Mouse (Mus musculus) spleen, adult 2 months (tissue): ENCODE results near the gene Fam171a2. TPM values are rescaled to one million over a fixed set of nuclear protein-coding genes. Genes with fewer than 3 reads are reported as not detected.

Experiments
- DNase-seq, 2 experiments: peaks; one replicate each; pipeline versions ENCODE4 v3.0.0 to v3.0.0-alpha.2; 2012 to 2021; ENCODE audit warnings: low spot score in 2 of 2, low read depth in 1 of 2
- H3K27ac ChIP-seq: fragments of 200-500 bp; 2 replicates; pipeline ENCODE4 v1.5.1; 2012; ENCODE audit warnings: low read length, inconsistent platforms; ENCODE audit not compliant: insufficient read depth
- H3K27me3 ChIP-seq: fragments of 200-500 bp; 2 replicates; pipeline ENCODE4 v1.6.1; 2012; ENCODE audit warnings: mild to moderate bottlenecking, moderate library complexity, low read length, inconsistent platforms; ENCODE audit not compliant: control insufficient read depth, insufficient read depth
- H3K36me3 ChIP-seq: fragments of 200-500 bp; 2 replicates; pipeline ENCODE4 v1.6.1; 2012; ENCODE audit warnings: mild to moderate bottlenecking, low read length, inconsistent platforms; ENCODE audit not compliant: control insufficient read depth, insufficient read depth
- H3K4me1 ChIP-seq: fragments of 200-500 bp; 2 replicates; pipeline ENCODE4 v1.6.1; 2011; ENCODE audit warnings: inconsistent platforms; ENCODE audit not compliant: control insufficient read depth, insufficient read depth, insufficient read length
- H3K4me3 ChIP-seq: fragments of 200-500 bp; 2 replicates; pipeline ENCODE4 v1.5.1; 2011; ENCODE audit warnings: mild to moderate bottlenecking, inconsistent platforms; ENCODE audit not compliant: insufficient read depth, insufficient read length; ENCODE audit errors: extremely low read depth
- CTCF ChIP-seq: fragments of 200-500 bp; IDR thresholded peaks from 2 replicates; pipeline ENCODE4 v1.5.1; 2011; ENCODE audit warnings: mild to moderate bottlenecking, inconsistent platforms; ENCODE audit not compliant: insufficient read depth, insufficient read length, insufficient replicate concordance; ENCODE audit errors: extremely low read depth
- POLR2A ChIP-seq: fragments of 200-500 bp; IDR thresholded peaks from 2 replicates; pipeline ENCODE4 v1.6.1; 2011; ENCODE audit warnings: low read depth, low read length, inconsistent platforms
- WGBS: fragments of 180-500 bp; shearing (Covaris S2); methylation state at CpG from one replicate; pipeline ENCODE4 v1.1.7; 2018; 5-methylcytosine and 5-hydroxymethylcytosine counted together
- polyA plus RNA-seq: library from polyadenylated mRNA; depleted of rRNA; stranded (reverse); fragments of >200 nt; gene quantifications from 2 replicates; pipeline ENCODE4 v1.2.3, GENCODE M21; 2012

Fam171a2 gene
- polyA plus RNA-seq, 1 experiment = 5.2 TPM

GRCm38 (mm10) chr11:102405544-102406285 lies 41.8 kb downstream of the Fam171a2 start:
- DNase-seq = no peak
- H3K4me1 ChIP-seq = no peaks in the 10 kb centered on the region
- H3K36me3 ChIP-seq = peaks cover 7% of the 10 kb centered on the region
- no peak for TF ChIP-seq POLR2A
- no peak for TF ChIP-seq CTCF
- H3K27me3 ChIP-seq = no peaks in the 10 kb centered on the region
- 89% methylated on average over 11 of the region's 11 CpGs for WGBS
- no peak overlapping the region for H3K27ac ChIP-seq
- H3K4me3 ChIP-seq = no peak overlapping the region

GRCm38 (mm10) chr11:102404161-102405010 lies 43.1 kb downstream of the Fam171a2 start:
- Histone ChIP-seq H3K27ac (no peak overlapping the region), H3K4me1 (no peaks in the 10 kb centered on the region), H3K4me3 (no peak overlapping the region), H3K27me3 (peaks cover 4% of the 10 kb centered on the region), H3K36me3 (peaks cover 7% of the 10 kb centered on the region)
- TF ChIP-seq CTCF = no peak
- no peak for TF ChIP-seq POLR2A
- 95% methylated on average over 18 of the region's 18 CpGs for WGBS
- DNase-seq = no peak

GRCm38 (mm10) chr11:102403657-102404056 lies 43.8 kb downstream of the Fam171a2 start:
- Histone ChIP-seq H3K4me3 (no peak overlapping the region), H3K27me3 (peaks cover 9% of the 10 kb centered on the region), H3K4me1 (no peaks in the 10 kb centered on the region), H3K36me3 (peaks cover 7% of the 10 kb centered on the region), H3K27ac (no peak overlapping the region)
- 96% methylated on average over 11 of the region's 11 CpGs for WGBS
- no peak for DNase-seq
- TF ChIP-seq CTCF (no peak), POLR2A (no peak)

GRCm38 (mm10) chr11:102401898-102402500 lies 45.5 kb downstream of the Fam171a2 start:
- H3K36me3 ChIP-seq = peaks cover 7% of the 10 kb centered on the region
- no peak overlapping the region for H3K4me3 ChIP-seq
- no peaks in the 10 kb centered on the region for H3K4me1 ChIP-seq
- no peak overlapping the region for H3K27ac ChIP-seq
- 68% methylated on average over 12 of the region's 12 CpGs for WGBS
- DNase-seq = no peak
- H3K27me3 ChIP-seq = peaks cover 10% of the 10 kb centered on the region
- TF ChIP-seq CTCF (no peak), POLR2A (no peak)

GRCm38 (mm10) chr11:102400513-102401084 lies 46.9 kb downstream of the Fam171a2 start:
- Histone ChIP-seq H3K36me3 (peaks cover 7% of the 10 kb centered on the region), H3K4me3 (no peak overlapping the region), H3K27me3 (peaks cover 10% of the 10 kb centered on the region), H3K27ac (no peak overlapping the region), H3K4me1 (no peaks in the 10 kb centered on the region)
- TF ChIP-seq CTCF (no peak), POLR2A (no peak)
- no peak for DNase-seq
- 42% methylated on average over 12 of the region's 12 CpGs for WGBS

GRCm38 (mm10) chr11:102399610-102400072 lies 47.8 kb downstream of the Fam171a2 start:
- Histone ChIP-seq H3K4me1 (no peaks in the 10 kb centered on the region), H3K27me3 (peaks cover 10% of the 10 kb centered on the region), H3K36me3 (peaks cover 7% of the 10 kb centered on the region), H3K27ac (no peak overlapping the region), H3K4me3 (no peak overlapping the region)
- no peak for DNase-seq
- 9% methylated on average over 34 of the region's 34 CpGs for WGBS
- TF ChIP-seq CTCF (no peak), POLR2A (no peak)

GRCm38 (mm10) chr11:102399107-102399506 lies 48.4 kb downstream of the Fam171a2 start:
- H3K36me3 ChIP-seq = peaks cover 7% of the 10 kb centered on the region
- H3K4me1 ChIP-seq = peaks cover 2% of the 10 kb centered on the region; the same call in 1 of the 2 replicates
- WGBS = 28% methylated on average over 15 of the region's 15 CpGs
- no peak overlapping the region for H3K27ac ChIP-seq
- no peak for TF ChIP-seq POLR2A
- H3K4me3 ChIP-seq = no peak overlapping the region
- DNase-seq = no peak
- peaks cover 10% of the 10 kb centered on the region for H3K27me3 ChIP-seq
